Mouse (Mus musculus) thymus, adult 18-20 months (tissue): Measurements from ENCODE around the gene Gm10100.
"Not testable (repeated sequence)": the region's sequence is repeated elsewhere in the genome, so short reads cannot be mapped to it uniquely, and the experiment has no call there.

ENCODE experiments used
- DNase-seq, 2 experiments: peaks; one replicate each; pipeline ENCODE4 v3.0.0; 2022; ENCODE audit warnings: mixed read lengths in 2 of 2

Gm10100 gene

DNA sequence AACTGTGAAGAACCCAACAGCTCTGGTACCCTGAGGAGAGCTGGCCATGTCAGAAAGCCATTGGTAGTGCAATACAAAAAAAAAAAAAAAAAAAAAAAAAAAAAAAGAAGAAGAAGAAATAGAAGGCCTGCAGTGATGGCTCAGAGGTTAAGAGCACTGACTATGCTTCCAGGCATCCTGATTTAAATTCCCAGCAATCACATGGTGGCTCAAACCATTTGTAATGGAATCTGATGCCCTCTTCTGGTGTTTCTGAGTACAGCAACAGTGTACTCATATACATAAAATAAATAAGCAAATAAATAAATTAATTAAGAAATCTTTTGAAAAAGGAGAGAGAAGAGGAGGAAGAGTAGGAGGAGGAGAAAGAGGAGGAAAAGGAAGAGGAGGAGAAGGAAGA, 27.2 kb downstream of the Gm10100 start:
- no peak for DNase-seq

DNA sequence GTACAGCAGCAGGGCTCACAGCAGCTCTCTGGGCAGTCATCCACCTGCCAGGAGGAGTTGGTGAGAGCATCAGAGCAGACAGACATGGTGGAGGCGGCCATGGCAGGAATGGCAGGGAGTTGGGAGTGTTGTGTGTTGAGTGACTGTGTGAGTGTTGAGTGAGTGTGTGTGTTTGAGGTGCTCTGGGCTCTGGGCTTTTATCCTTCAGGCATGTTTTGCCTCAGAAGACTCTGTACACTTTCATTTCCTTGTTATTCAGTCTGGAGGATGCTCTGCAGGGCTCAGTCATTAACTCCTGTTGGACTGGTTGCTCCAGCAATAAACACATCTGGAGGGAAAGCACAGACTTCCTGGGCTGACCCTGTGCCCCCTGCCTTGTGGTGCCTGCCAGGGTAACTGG, 33.3 kb downstream of the Gm10100 start, which contains the start of gene Gm3233:
Gene Gm3233, minus strand, starts transcription at position 101 of the 400 bp plus-strand sequence.
- DNase-seq, result not testable (repeated sequence)

DNA sequence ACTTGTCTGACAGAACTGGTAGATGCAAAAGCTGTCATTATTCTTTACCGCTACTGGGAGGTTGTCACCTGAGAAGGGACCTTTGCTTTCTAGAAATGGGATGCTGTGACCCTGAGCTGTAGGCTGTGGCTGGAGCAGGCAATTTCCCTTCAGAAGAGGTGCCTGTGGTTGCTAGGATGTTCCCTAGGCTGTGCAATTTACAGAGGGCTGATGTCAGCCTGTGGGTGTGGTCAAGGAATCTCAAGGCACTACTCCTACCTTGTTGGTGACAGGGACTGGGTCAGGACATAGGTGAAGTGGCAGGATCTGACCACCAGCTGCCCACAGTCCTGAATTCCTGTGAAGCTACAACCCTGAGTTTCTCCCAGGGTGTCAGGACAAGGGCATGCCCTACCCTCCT, 43.4 kb downstream of the Gm10100 start:
- DNase-seq, result no peak

DNA sequence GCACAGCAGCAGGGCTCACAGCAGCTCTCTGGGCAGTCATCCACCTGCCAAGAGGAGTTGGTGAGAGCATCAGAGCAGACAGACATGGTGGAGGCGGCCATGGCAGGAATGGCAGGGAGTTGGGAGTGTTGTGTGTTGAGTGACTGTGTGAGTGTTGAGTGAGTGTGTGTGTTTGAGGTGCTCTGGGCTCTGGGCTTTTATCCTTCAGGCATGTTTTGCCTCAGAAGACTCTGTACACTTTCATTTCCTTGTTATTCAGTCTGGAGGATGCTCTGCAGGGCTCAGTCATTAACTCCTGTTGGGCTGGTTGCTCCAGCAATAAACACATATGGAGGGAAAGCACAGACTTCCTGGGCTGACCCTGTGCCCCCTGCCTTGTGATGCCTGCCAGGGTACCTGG, 44.9 kb downstream of the Gm10100 start, which contains the start of gene Gm3238:
Gene Gm3238, minus strand, starts transcription at position 101 of the 400 bp plus-strand sequence.
- not testable (repeated sequence) for DNase-seq

DNA sequence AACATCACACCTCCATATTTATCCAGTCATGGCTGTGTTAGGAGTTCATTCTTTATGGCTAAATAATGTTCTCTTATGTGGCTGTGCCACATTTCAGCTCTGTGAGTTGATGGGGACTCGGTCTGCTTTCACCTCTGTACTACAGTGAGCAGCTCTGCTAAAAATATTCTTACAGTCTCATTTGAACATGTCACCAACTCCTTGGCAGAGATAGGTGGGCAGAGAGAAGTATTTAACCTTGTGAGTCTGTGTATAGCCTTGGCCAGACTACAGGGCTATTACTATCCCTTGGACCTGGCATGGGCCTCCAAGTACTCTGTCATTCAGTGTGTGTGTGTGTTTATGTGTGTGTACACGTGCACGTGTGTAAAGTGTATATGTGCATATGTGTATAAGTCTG, 45.9 kb downstream of the Gm10100 start:
- not testable (repeated sequence) for DNase-seq
